Mouse (Mus musculus): ENCODE results near the gene Abcc5. TPM values are rescaled to one million over a fixed set of nuclear protein-coding genes. Genes with fewer than 3 reads are reported as not detected.

Gene Abcc5
- polyA plus RNA-seq, 1 experiment from 2014 or later, result 66.1 TPM

DNA sequence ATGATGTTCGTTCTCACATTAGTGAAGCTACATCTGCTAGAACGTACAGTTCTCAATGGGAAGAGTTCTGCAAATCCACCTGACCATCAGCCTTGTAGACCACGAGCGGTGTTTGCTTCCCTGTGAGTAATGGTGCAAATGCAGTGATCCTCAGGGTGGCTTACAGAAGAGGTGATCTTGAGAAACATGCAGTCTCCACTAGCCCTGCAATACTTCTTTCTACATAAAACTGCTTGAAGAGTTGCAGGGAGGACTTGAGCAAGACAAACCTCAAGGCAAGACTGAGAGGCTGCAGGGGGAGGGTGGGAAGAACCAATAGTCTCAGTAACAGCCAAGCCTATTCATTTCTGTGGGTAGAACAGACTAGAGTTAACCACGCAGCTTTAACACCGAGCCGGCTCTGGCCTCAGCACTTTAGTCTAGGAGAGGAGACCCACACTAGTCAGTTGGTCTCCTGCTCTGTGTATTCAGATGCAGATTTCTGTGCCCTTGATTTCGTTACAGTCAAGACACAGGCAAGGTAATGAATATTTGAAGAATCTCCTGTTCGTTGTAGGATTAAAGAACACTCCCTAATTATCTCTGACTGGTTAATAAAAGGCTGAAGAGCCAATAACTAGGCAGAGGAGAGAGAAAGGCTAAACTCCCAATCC is 66.4 kb downstream of the Abcc5 start:
- Histone ChIP-seq H3K4me3 (ENCODE audit: low read depth, low read length) (no peak overlapping the region), H3K27me3 (ENCODE audit: control insufficient read depth, insufficient read depth, low read length) (no peaks in the 10 kb centered on the region), H3K9ac (ENCODE audit: low read depth, low read length) (no peak overlapping the region), H3K4me2 (no peak overlapping the region), H3K4me1 (ENCODE audit: control insufficient read depth, insufficient read depth, low read length) (no peaks in the 10 kb centered on the region), H3K9me3 (replicated peaks; ENCODE audit: control insufficient read depth, low read length) (no peaks in the 10 kb centered on the region), H3K36me3 (ENCODE audit: control insufficient read depth, insufficient read depth, low read length) (peaks cover 19% of the 10 kb centered on the region), H3K27ac (ENCODE audit: low read depth, low read length) (no peak overlapping the region)
- no peak for ATAC-seq (replicated peaks; ENCODE audit: insufficient number of reproducible peaks, low FRiP score, low TSS enrichment)
- 87% methylated on average over 9 of the region's 9 CpGs for WGBS (ENCODE audit: insufficient replicate concordance)

DNA sequence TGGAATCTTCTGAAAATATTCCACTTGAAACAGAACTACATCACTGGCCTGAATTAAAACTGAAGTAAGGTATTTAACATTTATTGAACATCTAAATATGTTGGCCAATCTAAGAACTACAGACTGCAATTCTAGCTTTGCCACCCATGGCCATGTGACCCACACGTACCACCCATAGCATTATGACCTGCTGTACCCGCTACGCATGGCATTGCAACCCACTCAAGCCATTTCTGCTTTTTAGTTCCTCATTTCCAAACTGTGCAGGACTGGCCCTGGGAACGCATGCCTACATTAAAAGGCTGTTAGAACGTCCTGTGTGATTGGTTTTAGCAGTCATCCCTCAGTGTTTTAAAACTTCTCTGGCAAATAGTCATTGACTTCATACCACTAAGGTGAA is 68.4 kb downstream of the Abcc5 start:
- H3K4me1 ChIP-seq (ENCODE audit: control insufficient read depth, insufficient read depth, low read length), result no peaks in the 10 kb centered on the region
- H3K9ac ChIP-seq (ENCODE audit: low read depth, low read length), result no peak overlapping the region
- peaks cover 11% of the 10 kb centered on the region; the same call in 1 of the 2 replicates for H3K36me3 ChIP-seq (ENCODE audit: control insufficient read depth, insufficient read depth, low read length)
- no peak for ATAC-seq (replicated peaks; ENCODE audit: insufficient number of reproducible peaks, low FRiP score, low TSS enrichment)
- H3K4me2 ChIP-seq, result no peak overlapping the region
- H3K4me3 ChIP-seq (ENCODE audit: low read depth, low read length), result no peak overlapping the region
- H3K27ac ChIP-seq (ENCODE audit: low read depth, low read length), result no peak overlapping the region
- no peaks in the 10 kb centered on the region for H3K27me3 ChIP-seq (ENCODE audit: control insufficient read depth, insufficient read depth, low read length)
- WGBS (ENCODE audit: insufficient replicate concordance), result 92% methylated on average over 5 of the region's 5 CpGs
- no peaks in the 10 kb centered on the region for H3K9me3 ChIP-seq (replicated peaks; ENCODE audit: control insufficient read depth, low read length)

DNA sequence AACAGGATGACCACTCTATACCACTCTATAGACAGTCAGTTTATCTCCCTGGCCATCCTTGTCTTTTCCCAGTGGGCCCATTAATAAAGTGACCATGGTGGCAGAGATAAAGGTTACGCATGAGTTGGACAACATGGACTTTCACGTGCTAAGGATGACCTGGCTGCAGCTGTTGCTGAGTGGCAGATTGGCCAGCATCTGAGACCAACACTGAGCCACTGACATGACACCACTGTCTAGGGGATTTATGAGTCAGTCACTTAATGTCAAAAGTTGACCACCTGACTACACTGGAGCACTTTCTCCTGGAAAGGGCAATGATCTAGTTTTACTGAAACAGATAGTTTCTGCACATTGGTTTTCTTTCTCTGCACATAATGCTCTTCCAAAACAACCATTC is 71.4 kb downstream of the Abcc5 start:
- ATAC-seq (replicated peaks; ENCODE audit: insufficient number of reproducible peaks, low FRiP score, low TSS enrichment), result no peak
- H3K9me3 ChIP-seq (replicated peaks; ENCODE audit: control insufficient read depth, low read length), result no peaks in the 10 kb centered on the region
- H3K27ac ChIP-seq (ENCODE audit: low read depth, low read length), result no peak overlapping the region
- no peaks in the 10 kb centered on the region for H3K27me3 ChIP-seq (ENCODE audit: control insufficient read depth, insufficient read depth, low read length)
- no peak overlapping the region for H3K9ac ChIP-seq (ENCODE audit: low read depth, low read length)
- no peak overlapping the region for H3K4me2 ChIP-seq
- no peak overlapping the region for H3K4me3 ChIP-seq (ENCODE audit: low read depth, low read length)
- H3K4me1 ChIP-seq (ENCODE audit: control insufficient read depth, insufficient read depth, low read length), result no peaks in the 10 kb centered on the region
- 82% methylated on average over 2 of the region's 2 CpGs for WGBS (ENCODE audit: insufficient replicate concordance)
- peaks cover 14% of the 10 kb centered on the region for H3K36me3 ChIP-seq (ENCODE audit: control insufficient read depth, insufficient read depth, low read length)

DNA sequence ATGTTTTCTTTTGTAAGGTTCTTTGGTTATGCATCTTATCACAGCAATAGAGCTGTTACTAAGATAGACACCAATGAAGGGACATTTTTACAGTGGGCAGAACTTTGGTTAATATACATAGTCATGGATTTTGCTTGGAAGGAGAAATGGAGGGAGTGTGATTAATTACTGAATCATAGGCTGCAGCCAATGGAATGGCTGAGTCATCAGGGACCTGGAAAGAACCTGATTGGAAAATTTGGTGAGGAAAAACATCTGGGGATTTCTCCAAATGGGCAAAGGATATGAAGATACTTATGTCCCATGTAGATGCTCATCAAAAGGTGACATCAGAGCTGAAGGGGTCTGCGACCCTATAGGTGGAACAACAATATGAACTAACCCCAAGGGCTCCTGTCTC is 72.2 kb downstream of the Abcc5 start:
- Histone ChIP-seq H3K9ac (ENCODE audit: low read depth, low read length) (no peak overlapping the region), H3K4me3 (ENCODE audit: low read depth, low read length) (no peak overlapping the region), H3K9me3 (replicated peaks; ENCODE audit: control insufficient read depth, low read length) (no peaks in the 10 kb centered on the region), H3K4me1 (ENCODE audit: control insufficient read depth, insufficient read depth, low read length) (no peaks in the 10 kb centered on the region), H3K4me2 (no peak overlapping the region), H3K27me3 (ENCODE audit: control insufficient read depth, insufficient read depth, low read length) (no peaks in the 10 kb centered on the region), H3K36me3 (ENCODE audit: control insufficient read depth, insufficient read depth, low read length) (peaks cover 9% of the 10 kb centered on the region), H3K27ac (ENCODE audit: low read depth, low read length) (no peak overlapping the region)
- ATAC-seq (replicated peaks; ENCODE audit: insufficient number of reproducible peaks, low FRiP score, low TSS enrichment), result no peak
- 88% methylated on average over 1 of the region's 1 CpGs for WGBS (ENCODE audit: insufficient replicate concordance)

DNA sequence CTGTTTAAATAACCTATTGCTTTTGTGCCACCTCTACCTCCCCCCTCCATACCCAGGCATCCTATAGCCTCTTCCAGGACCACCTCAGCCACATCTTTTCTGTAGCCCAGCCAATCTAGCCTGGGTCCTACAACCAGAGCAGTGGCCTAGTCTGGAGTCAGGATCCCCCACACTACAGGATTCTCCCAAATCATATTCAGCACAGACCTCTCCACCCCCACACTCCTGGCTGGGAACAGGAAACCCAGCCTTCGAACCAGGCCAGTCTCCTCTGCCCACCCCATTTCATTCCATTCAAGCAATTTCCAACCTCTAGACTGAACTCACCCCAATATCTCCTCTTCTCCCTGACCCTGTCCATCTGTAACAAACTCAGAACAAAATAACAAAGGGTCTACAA is 80.7 kb downstream of the Abcc5 start:
- H3K4me3 ChIP-seq (ENCODE audit: low read depth, low read length), result no peak overlapping the region
- H3K27ac ChIP-seq (ENCODE audit: low read depth, low read length), result no peak overlapping the region
- no peaks in the 10 kb centered on the region for H3K4me1 ChIP-seq (ENCODE audit: control insufficient read depth, insufficient read depth, low read length)
- no peak overlapping the region for H3K9ac ChIP-seq (ENCODE audit: low read depth, low read length)
- 83% methylated on average over 1 of the region's 1 CpGs for WGBS (ENCODE audit: insufficient replicate concordance)
- H3K9me3 ChIP-seq (replicated peaks; ENCODE audit: control insufficient read depth, low read length), result no peaks in the 10 kb centered on the region
- peaks cover 11% of the 10 kb centered on the region for H3K36me3 ChIP-seq (ENCODE audit: control insufficient read depth, insufficient read depth, low read length)
- no peak for ATAC-seq (replicated peaks; ENCODE audit: insufficient number of reproducible peaks, low FRiP score, low TSS enrichment)
- H3K27me3 ChIP-seq (ENCODE audit: control insufficient read depth, insufficient read depth, low read length), result no peaks in the 10 kb centered on the region
- no peak overlapping the region for H3K4me2 ChIP-seq

DNA sequence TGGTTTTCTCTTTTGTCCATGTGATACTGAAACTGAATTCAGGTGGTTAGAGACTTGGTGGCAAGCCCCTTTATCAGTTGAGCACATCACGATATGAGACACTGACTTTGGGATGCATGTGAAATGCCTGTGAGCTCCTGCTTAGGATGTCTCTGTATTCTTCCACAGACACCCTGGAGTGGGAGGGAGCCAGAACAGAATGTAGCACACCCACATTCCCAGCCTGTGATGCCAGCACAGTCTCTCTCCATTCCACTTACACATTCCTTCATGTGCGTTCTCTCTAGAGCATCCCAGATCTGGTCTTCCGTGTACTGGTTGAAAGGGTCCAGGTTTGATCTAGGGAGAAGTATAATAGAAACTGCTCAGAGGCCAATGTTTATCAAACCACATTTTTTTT is 87.6 kb downstream of the Abcc5 start:
- Histone ChIP-seq H3K9ac (ENCODE audit: low read depth, low read length) (no peak overlapping the region), H3K4me2 (no peak overlapping the region), H3K9me3 (replicated peaks; ENCODE audit: control insufficient read depth, low read length) (no peaks in the 10 kb centered on the region), H3K36me3 (ENCODE audit: control insufficient read depth, insufficient read depth, low read length) (peaks cover 8% of the 10 kb centered on the region), H3K4me1 (ENCODE audit: control insufficient read depth, insufficient read depth, low read length) (no peaks in the 10 kb centered on the region), H3K27ac (ENCODE audit: low read depth, low read length) (no peak overlapping the region), H3K27me3 (ENCODE audit: control insufficient read depth, insufficient read depth, low read length) (no peaks in the 10 kb centered on the region), H3K4me3 (ENCODE audit: low read depth, low read length) (no peak overlapping the region)
- 77% methylated on average over 3 of the region's 3 CpGs for WGBS (ENCODE audit: insufficient replicate concordance)
- ATAC-seq (replicated peaks; ENCODE audit: insufficient number of reproducible peaks, low FRiP score, low TSS enrichment), result no peak

DNA sequence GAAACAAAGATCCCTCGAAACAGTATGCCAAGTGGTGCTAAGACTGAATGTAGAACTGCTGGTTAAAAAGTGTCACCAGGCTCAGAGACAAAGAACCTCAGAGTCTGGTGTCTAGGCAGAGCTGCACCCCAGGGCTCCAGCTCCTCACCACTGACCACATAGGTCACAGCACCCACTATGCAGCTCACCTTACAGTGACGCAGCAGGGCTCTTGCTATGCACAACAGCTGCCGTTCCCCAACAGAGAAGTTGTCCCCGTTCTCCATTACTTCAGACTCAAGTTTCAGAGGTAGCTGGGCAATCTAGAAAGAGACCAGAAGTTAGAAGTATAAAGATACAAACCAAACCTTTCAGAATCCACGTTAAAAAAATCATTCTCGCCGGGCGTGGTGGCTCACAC is 91.3 kb downstream of the Abcc5 start:
- no peak for ATAC-seq (replicated peaks; ENCODE audit: insufficient number of reproducible peaks, low FRiP score, low TSS enrichment)
- peaks cover 12% of the 10 kb centered on the region for H3K36me3 ChIP-seq (ENCODE audit: control insufficient read depth, insufficient read depth, low read length)
- WGBS (ENCODE audit: insufficient replicate concordance), result 91% methylated on average over 8 of the region's 8 CpGs

DNA sequence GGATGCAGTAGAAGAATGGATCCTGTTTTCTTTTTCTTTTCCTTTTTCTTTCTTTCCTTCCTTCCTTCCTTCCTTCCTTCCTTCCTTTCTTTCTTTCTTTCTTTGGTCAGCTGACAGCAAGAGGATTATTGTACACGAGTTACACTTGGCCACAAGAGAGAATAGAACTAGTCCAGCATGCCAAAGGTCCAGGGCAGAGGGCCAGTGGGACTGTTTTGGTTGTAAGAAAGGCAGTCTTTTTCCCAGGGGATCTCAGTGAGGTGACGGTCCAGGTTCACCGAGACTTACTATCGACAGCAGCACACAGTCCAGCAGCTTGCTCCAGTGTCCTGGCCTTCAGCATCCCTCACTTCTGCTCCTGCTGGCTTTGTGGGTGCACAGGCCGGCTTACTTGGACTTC is 97.9 kb downstream of the Abcc5 start:
- Histone ChIP-seq H3K4me3 (ENCODE audit: low read depth, low read length) (no peak overlapping the region), H3K4me1 (ENCODE audit: control insufficient read depth, insufficient read depth, low read length) (0 out of 2 replicates have a peak, but pooled peaks cover 4% of the 10 kb centered on the region), H3K9ac (ENCODE audit: low read depth, low read length) (no peak overlapping the region), H3K4me2 (no peak overlapping the region), H3K27ac (ENCODE audit: low read depth, low read length) (no peak overlapping the region), H3K36me3 (ENCODE audit: control insufficient read depth, insufficient read depth, low read length) (peaks cover under 1% of the 10 kb centered on the region; the same call in 1 of the 2 replicates), H3K27me3 (ENCODE audit: control insufficient read depth, insufficient read depth, low read length) (no peaks in the 10 kb centered on the region), H3K9me3 (replicated peaks; ENCODE audit: control insufficient read depth, low read length) (no peaks in the 10 kb centered on the region)
- no peak for ATAC-seq (replicated peaks; ENCODE audit: insufficient number of reproducible peaks, low FRiP score, low TSS enrichment)
- 80% methylated on average over 5 of the region's 5 CpGs for WGBS (ENCODE audit: insufficient replicate concordance)

More for the DNA sequence above, 91.3 kb downstream of the Abcc5 start:
- Histone ChIP-seq H3K4me3 (ENCODE audit: low read depth, low read length) (no peak overlapping the region), H3K9me3 (replicated peaks; ENCODE audit: control insufficient read depth, low read length) (no peaks in the 10 kb centered on the region), H3K27me3 (ENCODE audit: control insufficient read depth, insufficient read depth, low read length) (no peaks in the 10 kb centered on the region), H3K27ac (ENCODE audit: low read depth, low read length) (no peak overlapping the region), H3K4me2 (no peak overlapping the region), H3K9ac (ENCODE audit: low read depth, low read length) (no peak overlapping the region), H3K4me1 (ENCODE audit: control insufficient read depth, insufficient read depth, low read length) (0 out of 2 replicates have a peak, but pooled peaks cover 4% of the 10 kb centered on the region)

DNA sequence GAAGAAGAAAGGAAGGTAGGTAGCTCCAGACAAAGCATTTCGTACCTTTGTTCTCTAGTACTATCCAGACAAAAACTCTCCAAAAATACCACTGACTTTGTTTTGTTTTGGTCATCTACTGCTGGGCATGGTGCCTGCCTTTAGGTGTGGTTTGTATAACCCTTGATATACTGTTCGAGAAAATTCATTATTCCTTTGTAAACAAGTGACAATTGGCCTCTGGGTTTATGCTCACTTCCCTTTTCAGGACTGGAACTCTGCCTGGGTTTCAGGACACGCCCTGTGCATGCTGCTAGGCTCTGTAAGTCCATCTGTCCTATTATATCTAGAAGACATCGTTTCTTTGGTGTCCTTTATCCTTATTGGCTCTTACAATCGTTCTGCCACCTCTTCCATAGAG is 100.9 kb downstream of the Abcc5 start, which contains the start of gene Cyp2ab1:
Gene Cyp2ab1 (minus strand): TSS at position 119 of the 400 bp plus-strand sequence.
- 67% methylated on average over 5 of the region's 5 CpGs for WGBS (ENCODE audit: insufficient replicate concordance)
- Histone ChIP-seq H3K4me3 (ENCODE audit: low read depth, low read length) (no peak within 1 kb of the TSS), H3K4me2 (no peak within 1 kb of the TSS), H3K36me3 (ENCODE audit: control insufficient read depth, insufficient read depth, low read length) (no peaks in the 10 kb centered on the region), H3K27ac (ENCODE audit: low read depth, low read length) (no peak within 1 kb of the TSS), H3K27me3 (ENCODE audit: control insufficient read depth, insufficient read depth, low read length) (no peaks in the 10 kb centered on the region), H3K9me3 (replicated peaks; ENCODE audit: control insufficient read depth, low read length) (no peaks in the 10 kb centered on the region), H3K9ac (ENCODE audit: low read depth, low read length) (no peak within 1 kb of the TSS), H3K4me1 (ENCODE audit: control insufficient read depth, insufficient read depth, low read length) (no peaks in the 10 kb centered on the region)
- no peak for ATAC-seq (replicated peaks; ENCODE audit: insufficient number of reproducible peaks, low FRiP score, low TSS enrichment)

All from heart, embryonic 11.5 days (tissue).